Mouse (Mus musculus) thymus, postnatal 0 days (tissue): ENCODE data around the gene Phkg2. TPM values are rescaled to one million over a fixed set of nuclear protein-coding genes. Genes with fewer than 3 reads are reported as not detected.
A peak's percentile ranks its signal among the peaks of the same experiment; 100 is the strongest.

Experiments used
- DNase-seq: peaks from one replicate; pipeline ENCODE4 v3.0.0-alpha.2; 2015; ENCODE audit warnings: low spot score
- polyA plus RNA-seq: library from polyadenylated mRNA; unstranded; fragments of >200 nt; fragmentation: Nextera tagmentation; extraction: Ambion mirVana; gene quantifications from 2 replicates; pipeline ENCODE4 v1.2.1, GENCODE M21; 2015

Gene Phkg2
- polyA plus RNA-seq, result 55.2 and 62.1 TPM in 2 replicates

DNA sequence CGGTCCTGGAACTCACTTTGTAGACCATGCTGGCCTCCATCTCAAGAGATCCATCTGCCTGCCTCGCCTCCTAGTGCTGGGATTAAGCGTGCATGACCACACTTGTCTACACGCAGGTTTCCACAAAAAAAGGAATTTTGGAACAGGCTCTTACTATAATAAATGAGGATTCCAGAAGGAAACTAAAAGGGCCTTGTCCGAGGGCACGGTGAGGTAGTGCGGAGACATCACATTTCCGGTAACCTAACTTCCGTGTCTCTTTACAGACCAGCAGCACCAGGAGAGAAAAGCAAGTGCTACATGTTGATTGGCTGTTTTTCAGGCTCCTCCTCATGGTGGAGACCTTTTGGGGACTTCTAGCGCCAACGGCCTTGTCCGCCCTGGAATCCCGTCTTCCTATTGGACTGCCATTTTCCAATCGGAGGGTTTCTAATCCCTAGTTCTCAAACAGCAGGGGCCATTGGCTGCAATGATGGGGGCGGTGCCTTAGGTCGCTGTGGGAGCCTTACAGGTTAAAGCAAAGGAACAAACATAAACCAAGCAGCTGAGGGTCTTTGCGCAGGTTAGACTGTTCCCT, at the start of gene Phkg2:
TSS of gene Phkg2 (plus strand) at position 446 of the 577 bp plus-strand sequence.
- peak; percentile 96 for DNase-seq

DNA sequence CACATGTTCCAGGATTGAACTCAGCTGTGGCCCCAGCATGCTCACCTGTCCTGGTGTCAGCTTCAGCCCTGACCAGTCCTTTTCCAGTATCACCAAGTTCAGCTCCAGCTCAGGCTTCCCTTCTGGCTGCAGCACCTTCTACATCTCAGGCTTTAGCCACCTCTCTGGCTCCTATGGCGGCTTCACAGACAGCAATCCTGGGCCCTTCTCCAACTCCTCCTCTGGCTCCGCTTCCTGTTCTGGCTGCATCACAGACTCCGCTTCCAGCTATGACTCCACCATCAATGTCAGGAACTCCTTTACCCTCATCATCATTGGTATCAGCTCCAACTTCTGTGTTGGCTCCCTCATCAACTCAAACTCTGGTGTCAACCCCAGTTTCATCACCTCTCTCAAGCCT, 31.5 kb upstream of the Phkg2 start:
- no peak for DNase-seq

DNA sequence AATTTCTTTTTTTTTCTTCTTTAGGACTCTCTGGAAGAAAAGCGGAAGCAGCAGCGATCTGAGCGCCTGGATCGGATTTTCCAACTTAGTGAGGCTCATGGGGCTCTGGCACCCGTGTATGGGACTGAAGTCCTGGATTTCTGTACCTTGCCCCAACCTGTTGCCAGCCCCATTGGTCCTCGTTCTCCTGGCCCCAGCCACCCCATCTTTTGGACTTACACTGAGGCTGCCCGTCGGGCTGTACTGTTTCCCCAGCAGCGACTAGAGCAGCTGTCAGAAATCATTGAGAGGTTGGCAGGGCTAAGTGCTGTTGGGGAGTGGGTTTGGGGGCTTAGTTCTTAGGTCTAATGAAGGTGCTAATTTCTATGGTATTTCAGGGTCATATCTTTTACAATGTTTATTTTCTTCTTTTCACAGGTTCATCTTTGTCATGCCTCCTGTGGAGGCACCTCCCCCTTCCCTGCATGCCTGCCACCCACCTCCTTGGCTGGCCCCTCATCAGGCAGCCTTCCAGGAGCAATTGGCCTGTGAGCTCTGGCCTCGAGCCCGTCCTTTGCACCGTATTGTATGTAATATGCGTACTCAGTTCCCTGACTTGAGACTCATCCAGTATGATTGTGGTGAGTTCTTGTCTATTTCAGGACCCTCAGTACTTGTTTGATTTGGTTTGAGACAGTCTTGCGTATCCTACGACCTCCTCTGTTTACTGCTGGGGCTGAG, 23.9 kb upstream of the Phkg2 start:
- no peak for DNase-seq

DNA sequence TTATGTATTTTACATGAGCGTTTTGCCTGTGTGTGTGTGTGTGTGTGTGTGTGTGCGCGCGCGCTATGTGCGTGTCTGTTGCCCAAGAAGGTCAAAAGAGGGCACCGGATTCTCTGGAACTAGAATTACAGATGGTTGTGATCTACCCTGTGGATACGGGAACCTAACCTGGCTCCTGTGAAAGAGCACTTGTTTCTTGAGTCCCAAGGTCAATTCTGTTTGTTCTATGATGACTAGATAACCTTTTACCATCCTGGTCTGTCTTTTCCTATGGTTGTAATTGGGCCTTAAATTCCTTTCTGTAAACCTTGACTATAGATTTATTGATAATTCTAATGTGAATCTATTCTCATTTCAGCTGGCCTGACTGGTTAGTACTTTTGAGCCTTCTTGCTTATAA, 21.6 kb upstream of the Phkg2 start:
- DNase-seq, result no peak

DNA sequence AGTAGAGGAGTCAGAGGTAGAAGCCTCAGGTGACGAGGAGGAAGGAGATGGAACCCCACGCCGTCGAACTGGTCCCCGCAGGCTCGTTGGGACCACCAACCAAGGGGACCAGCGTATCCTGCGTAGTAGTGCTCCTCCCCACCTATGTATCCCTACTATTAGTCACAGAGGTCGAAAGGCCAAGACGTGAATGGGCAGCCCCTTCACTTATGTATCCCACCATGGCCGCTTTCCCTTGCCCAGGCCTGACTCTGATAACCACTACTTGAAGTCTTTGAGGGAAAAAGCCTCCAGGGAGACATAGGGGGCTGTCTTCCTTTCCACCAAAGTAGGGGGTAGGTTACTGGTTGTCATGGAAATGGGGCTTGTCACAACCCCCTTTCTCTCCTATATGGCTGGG, 12.6 kb upstream of the Phkg2 start:
- DNase-seq, result no peak

DNA sequence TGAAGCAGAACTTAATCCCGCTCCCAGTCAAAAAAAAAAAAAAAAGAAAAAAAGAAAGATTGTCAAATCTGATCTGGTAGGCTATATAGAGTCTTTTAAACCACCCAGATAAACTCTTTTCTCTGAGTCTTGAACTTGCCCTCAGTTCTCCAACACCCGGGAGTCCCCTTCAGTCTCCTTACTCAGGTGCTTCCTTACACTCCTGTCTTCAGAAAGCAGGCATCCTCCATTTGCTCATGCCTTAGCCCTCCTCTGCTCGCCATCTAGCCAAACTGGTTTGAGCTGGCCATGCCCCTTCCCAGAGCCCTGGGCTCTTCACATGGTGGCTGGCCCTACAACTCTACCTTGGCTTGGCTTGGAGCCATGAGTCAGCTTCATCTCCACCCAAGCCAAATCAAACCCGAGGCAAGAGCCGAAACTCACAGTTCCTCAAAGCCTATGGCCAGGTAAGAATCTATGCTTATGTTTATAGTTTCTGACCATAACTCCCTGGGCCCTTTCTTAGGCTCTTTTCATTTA, 11.7 kb upstream of the Phkg2 start, which contains the start of gene Tmem265:
TSS of gene Tmem265 (plus strand) at position 51 of the 519 bp plus-strand sequence.
- DNase-seq, result no peak

DNA sequence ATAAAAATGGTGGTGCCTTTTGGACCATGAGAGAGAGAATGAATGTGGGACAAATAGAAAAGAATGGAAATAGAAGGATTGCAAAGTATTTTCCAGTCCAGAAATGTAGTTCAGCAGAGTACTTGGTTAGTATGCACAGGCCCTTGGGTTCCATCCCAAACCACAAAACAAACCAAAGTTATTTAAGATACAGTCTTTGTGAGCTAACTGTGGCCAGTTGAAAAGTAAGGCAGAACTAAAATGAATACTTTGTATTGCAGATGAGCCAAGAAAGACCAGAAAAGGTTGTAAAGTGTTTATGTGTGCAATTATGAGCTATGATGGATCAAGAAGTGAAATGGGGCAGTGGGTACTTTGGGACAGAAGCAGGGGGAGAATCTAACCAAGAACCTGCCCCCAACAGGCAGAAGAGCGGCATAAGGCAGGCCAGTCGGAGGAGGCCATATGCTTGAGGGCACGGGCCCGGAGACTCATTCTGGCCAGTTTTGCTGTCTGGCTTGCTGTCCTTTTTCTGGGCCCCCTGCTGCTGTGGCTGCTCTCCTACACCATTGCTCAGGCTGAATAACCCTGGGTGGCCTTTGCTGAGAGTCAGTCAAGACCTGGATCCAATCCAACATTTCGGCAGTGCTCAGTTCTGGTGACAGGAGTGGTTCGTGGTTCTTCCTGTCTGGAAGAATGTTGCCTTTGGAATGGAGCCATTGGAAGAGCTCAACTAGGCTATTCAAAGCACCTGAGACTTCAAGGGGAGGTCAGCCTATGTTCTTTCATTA, 8.6 kb upstream of the Phkg2 start:
- DNase-seq, result no peak

DNA sequence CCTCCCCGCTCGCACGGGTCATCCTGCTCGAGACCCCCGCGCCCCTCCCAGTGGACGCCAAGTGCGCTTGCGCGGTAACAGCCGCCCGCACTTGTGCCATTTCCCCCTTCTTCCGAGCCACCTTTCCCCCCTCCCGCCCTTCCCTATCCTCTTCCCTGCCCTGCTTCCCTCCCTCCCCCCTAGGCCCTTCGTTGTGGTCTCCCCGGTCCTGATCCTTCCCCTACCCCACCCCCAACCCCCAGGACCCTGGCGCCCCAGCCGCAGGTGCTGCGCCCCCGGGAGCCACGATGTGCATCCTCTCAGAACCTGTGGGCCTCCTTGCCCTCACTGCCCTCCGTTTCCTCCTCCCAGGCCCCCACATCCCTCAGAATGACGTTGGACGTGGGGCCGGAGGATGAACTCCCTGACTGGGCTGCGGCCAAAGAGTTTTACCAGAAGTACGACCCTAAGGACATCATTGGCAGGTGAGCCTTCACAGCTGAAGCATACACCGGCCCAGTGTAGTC, 416 bp downstream of the Phkg2 start:
- DNase-seq, result no peak

DNA sequence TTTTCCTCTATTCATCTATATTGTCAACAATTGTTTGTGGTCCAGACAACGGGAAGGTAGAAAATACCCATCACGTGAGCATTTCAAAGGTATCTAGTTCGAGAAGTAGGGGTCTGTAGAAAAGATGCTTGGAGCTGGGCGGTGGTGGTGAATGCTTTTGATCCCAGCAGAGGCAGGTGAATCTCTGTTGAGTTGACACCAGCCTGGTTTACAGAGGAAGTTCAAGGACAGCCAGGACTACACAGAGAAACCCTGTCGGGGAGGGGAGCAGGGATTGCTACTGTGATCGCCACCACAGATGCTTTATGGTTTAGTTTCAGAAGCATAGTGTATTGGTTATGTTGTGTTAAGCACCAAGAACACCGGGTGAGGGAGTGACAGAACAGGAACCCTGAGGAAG, 975 bp downstream of the Phkg2 start:
- no peak for DNase-seq

DNA sequence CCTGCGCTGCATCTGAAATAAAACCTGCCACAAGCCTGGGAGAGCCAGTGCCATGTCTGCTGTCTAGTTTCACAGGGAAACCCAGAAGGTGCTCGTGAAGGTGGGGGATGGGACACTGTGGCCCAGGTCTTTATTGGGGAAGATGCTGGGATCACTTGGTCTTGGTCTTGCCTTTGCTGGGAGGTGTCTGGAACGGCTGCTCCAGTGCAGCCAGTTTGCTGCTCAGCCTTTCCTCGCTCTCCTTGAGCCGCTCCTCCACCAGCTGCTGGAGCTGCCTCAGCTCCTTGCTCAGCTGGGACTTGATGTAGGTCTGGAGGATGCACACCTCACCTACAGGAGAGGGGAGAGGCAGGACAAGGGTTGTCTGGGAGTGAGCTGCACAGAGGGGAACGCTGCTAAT, 10.1 kb downstream of the Phkg2 start:
- no peak for DNase-seq

DNA sequence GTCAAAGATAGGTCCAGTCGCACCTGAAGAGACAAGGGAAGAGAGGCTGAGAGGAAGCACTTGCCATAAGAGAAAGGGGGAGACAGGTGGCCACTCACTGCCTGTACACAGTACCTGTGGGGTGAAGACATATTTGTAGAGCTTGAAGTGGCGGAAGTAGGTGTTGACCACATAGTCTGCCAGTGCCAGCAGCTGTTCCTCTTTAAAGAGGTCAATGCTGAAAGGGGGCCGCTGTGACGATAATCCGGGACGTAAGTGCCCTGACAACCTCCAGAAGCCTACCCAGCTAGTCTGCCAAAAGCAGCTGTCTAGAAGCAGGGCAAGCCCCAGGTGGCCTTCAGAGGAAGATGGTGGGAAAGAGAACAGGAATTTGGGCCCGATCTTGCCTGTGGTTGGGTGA, 11.9 kb downstream of the Phkg2 start:
- no peak for DNase-seq

DNA sequence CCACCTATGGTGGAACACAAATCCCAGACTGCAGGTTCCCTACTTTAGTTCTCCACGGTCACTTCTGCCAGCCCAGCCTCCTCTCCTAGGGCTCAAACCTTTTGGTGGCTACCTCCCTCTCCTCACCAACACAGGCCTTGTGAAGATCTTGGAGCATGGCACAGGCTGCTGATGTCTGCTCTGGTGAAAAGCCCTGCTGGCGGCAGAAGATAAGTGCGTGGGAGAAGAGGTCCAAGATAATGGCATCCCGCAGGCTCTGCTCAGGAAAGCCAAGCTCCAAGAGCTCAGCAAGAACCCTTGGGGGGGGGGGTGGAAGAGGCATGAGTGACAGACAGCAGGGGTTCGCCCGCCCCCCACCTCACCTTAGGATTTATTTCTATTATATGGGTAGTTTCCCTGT, 13.0 kb downstream of the Phkg2 start:
- no peak for DNase-seq

DNA sequence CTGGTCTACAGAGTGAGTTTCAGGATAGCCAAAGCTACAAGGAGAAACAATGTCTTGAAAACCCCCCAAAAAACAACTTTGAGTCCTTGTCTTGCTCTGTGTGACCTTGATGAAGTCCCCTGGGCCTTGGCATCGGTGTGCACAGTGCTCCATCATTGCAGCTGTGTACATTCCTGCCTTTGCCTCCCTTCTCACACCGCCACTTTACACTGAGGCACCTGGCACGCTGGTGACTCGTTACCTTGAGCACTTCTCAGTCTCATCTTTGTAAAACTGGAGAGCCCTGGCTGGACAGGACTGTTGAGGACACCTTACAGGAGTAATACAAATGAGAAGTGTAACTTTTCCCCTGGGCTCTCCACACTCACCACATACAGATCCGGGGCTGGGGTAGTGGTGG, 14.1 kb downstream of the Phkg2 start:
- no peak for DNase-seq

DNA sequence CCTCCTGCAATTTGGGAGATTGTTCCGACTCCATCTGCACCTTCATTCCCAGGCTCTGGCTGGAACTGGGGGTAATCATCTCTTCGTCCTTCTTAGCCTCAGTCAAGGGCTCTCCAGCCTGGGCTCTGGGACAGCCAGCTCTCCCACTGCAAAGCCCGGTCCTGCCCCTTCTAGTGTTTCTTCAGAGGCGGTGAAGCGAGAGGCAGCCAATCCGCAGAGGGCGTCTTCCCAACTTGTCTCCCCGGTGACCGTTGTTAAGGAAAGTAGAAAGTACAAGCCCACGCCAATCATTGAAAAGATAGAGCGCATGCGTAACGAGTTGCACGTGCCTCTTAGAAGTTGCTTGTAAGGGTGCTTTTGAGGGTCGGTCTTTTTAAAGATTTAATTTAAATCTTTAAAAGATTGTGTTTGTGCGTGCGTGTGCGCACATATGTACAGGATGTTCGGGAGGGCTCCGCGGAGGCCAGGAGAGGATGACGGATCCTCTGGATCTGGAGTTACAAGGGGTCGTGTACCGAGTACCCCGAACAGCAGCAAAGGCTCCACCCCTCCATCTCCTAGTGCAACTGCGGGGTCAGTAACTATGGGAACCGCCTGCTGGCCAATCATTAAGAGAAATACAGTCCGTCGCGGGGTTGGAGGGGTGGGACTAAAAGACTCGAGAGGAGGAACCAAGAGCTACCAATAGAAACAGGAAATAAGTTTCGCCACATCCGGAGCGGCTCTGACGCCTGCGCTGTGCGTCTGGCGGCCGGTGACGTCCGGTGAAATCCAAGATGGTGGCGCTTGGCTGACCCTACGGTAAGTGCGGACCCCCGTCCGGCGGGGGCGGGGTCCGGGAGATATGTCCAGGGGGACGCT, 15.1 kb downstream of the Phkg2 start, which contains the start of the genes Ccdc189 and Rnf40:
TSS of gene Ccdc189 (minus strand) at position 585 of the 861 bp plus-strand sequence.
TSS of gene Rnf40 (plus strand) at position 757 of the 861 bp plus-strand sequence.
- DNase-seq, result peak; percentile 95

DNA sequence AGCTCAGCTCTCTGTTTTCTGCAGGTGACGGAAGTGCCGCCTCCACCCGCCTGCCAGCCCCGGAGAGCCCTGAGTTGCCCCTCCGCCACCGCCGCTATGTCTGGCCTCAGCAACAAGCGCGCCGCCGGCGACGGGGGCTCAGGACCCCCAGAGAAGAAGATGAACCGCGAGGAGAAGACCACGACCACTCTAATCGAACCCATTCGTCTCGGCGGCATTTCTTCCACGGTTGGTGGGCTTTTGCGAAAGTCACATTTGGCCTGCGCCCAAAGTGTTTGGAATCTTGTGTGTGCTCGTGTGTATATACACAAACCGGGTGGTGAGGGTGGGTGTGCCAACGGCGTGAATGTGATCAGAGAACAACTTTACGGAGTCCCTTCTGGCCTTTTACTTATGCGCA, 15.8 kb downstream of the Phkg2 start:
- no peak for DNase-seq

DNA sequence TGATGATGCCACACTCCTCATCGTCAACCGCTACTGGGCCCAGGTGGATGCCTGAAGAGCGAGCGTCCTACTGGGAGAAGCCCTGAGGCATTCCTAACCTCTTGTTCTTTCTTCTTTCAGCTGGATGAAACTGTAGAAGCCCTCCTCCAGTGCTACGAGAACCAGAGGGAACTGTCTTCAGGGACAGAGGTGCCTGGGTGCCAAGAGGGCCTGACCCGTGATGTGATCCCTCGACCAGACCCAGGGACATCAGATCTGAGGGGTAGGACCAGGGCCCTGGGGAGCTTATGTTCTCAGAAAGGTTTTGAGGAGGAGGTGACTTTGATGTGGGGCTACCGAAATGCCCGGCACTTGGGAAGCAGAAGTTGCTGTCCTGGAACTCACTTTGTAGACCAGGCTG, 16.5 kb downstream of the Phkg2 start:
- DNase-seq, result no peak

DNA sequence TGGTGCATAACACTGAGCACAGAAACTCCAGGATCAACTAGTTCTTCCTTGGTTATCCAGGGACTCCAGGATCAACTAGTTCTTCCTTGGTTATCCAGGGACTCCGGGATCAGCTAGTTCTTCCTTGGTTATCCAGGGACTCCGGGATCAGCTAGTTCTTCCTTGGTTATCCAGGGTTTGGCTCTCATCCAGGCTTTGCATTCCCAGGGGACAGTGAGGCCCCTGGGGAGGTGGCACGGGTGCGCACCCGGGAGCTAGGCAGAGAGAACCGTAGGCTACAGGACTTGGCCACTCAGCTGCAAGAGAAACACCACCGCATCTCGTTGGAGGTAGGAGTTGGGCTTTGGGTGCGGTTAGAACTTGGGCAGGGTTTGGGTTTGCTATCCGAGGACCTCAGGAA, 18.0 kb downstream of the Phkg2 start:
- DNase-seq, result no peak

DNA sequence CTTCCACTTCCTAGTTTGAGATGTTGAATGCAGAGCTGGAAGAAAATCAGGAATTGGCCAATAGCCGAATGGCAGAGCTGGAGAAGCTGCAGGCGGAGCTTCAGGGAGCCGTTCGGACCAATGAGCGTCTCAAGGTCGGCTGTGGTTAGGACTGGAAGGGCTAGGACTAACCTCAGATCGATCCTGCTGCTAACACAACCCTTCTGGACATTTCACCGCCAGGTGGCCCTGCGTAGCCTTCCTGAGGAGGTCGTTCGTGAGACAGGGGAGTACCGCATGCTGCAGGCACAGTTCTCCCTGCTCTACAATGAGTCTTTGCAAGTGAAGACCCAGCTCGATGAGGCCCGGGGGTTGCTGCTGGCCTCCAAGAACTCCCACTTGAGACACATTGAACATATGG, 19.4 kb downstream of the Phkg2 start:
- no peak for DNase-seq

DNA sequence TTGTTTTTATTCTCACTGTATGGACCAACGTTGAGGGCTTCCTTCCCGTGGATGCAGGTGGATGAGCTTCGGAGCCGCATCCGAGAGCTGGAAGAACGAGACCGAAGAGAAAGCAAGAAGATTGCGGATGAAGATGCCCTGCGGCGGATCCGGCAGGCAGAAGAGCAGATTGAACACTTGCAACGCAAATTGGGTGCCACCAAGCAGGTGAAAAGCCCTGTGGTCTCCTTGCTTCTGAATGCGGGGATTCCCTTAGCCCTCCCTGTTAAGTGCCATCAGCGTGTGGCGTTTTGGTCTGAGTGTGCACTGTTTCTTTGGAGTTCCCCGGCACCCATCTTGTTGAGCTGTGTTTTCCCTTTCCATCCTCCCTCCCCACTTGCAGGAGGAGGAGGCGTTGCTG, 23.6 kb downstream of the Phkg2 start:
- no peak for DNase-seq

DNA sequence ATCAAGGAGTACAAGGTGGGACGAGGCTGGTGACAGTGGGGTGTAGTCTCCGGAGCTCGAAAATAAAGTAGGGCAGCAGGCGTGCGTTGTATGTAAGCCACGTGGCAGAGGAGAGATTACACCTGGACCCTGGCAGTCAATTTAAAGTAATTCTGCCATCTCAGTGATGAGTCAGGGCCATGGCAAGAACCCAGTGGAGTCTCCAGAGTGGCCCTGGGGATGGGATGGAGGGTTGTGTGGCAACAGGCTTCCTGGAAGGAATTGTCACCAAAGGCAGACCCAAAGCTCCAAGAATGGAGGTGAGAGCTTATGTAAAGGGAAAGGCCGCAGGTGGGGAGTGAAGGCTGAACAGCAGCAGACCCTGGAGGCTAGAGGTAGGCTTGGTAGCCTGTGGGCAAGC, 27.5 kb downstream of the Phkg2 start:
- no peak for DNase-seq

DNA sequence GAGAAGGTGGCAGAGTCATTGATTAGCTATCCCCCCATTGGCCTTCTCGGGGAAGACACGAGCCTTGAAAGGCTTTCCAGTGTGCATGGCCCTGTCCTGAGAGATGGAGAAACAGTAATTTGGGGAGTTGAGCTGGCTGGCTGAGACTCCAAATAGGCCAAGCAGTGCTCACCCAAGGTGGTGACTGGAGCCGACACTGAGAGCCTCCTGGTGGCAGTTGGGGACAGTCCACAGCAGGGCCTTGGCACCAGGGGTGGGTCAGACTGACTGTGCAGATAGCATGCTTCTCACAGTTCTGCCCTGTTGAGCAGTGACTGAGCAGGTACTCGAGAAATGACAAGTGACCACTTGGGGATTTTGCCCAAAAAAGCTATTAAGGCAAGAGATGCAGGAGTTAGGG, 28.6 kb downstream of the Phkg2 start:
- DNase-seq, result no peak
